Mouse (Mus musculus) cortical plate, adult 2 months (tissue): ENCODE measurements around the gene Ece1. TPM values are rescaled to one million over a fixed set of nuclear protein-coding genes. Genes with fewer than 3 reads are reported as not detected.
A peak's percentile ranks its signal among the peaks of the same experiment; 100 is the strongest.

Source experiments
- H3K27ac ChIP-seq: fragments of 200-500 bp; 2 replicates; pipeline ENCODE4 v1.5.1; 2012; ENCODE audit warnings: low read length, control low read depth, inconsistent platforms; ENCODE audit not compliant: insufficient read depth
- H3K4me1 ChIP-seq: fragments of 200-500 bp; 2 replicates; pipeline ENCODE4 v1.6.1; 2011; ENCODE audit warnings: low read length; ENCODE audit not compliant: control insufficient read depth, insufficient read depth
- H3K4me3 ChIP-seq: fragments of 200-500 bp; 2 replicates; pipeline ENCODE4 v1.5.1; 2011; ENCODE audit warnings: mild to moderate bottlenecking, low read length, control low read depth; ENCODE audit not compliant: insufficient read depth
- CTCF ChIP-seq: fragments of 200-500 bp; IDR thresholded peaks from 2 replicates; pipeline ENCODE4 v1.5.1; 2011; ENCODE audit warnings: mild to moderate bottlenecking, control low read depth, low read length; ENCODE audit not compliant: insufficient read depth; ENCODE audit errors: extremely low read depth
- POLR2A ChIP-seq: fragments of 200-500 bp; IDR thresholded peaks from 2 replicates; pipeline ENCODE4 v1.6.1; 2011; ENCODE audit warnings: mild to moderate bottlenecking, low read length, control low read depth; ENCODE audit not compliant: insufficient read depth; ENCODE audit errors: extremely low read depth
- polyA plus RNA-seq: library from polyadenylated mRNA; depleted of rRNA; stranded (reverse); fragments of >200 nt; gene quantifications from 2 replicates; pipeline ENCODE4 v1.2.3, GENCODE M21; 2012

Ece1 gene
- polyA plus RNA-seq, 1 experiment: 29.8 TPM

DNA sequence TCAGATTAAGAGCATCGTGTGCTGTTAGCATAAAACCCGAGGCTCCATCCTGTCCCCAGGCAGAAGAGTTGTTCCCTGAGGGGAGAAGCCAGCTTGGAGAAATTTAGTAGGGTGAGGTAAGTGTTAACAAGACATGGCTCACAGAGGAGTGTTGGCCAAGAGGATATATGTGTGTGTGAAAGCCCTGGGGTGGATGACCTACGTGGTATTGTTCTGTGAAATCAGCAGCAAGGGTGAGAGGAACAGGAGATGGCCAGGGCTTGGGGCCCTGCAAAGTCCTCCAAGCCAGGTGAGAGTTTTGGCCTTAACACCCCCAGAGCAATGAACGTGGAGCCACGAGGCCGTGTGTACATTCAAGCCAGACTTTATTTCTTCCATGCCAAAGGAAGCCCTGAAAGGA, 14.8 kb downstream of the Ece1 start:
- Histone ChIP-seq H3K4me1 (peaks cover 16% of the 10 kb centered on the region), H3K4me3 (no peak overlapping the region), H3K27ac (no peak overlapping the region)
- no peak for TF ChIP-seq CTCF
- no peak for TF ChIP-seq POLR2A

DNA sequence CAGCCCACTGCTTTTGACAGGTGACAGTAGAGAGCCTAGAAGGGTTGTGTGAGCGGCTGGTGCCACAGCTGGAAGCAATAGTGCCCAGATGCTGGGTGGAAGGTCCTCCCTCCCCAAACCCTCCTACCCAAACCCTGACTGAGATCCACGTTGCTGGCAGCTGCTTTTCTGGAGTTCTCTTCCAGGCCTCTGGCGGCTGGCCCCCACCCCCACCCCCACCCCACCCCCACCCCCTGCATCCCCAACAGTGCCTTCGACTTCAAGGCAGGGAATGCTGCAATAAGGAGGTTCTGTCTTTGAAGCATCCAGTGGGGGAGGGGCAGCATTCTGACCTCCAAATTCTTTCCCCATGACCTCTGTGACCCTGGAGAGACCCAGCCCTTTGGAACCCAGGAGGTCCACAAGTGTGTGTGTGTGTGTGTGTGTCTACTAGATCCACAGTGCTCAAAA, 15.4 kb downstream of the Ece1 start:
- Histone ChIP-seq H3K4me3 (no peak overlapping the region), H3K27ac (no peak overlapping the region), H3K4me1 (peaks cover 16% of the 10 kb centered on the region)
- TF ChIP-seq POLR2A (no peak), CTCF (no peak)

DNA sequence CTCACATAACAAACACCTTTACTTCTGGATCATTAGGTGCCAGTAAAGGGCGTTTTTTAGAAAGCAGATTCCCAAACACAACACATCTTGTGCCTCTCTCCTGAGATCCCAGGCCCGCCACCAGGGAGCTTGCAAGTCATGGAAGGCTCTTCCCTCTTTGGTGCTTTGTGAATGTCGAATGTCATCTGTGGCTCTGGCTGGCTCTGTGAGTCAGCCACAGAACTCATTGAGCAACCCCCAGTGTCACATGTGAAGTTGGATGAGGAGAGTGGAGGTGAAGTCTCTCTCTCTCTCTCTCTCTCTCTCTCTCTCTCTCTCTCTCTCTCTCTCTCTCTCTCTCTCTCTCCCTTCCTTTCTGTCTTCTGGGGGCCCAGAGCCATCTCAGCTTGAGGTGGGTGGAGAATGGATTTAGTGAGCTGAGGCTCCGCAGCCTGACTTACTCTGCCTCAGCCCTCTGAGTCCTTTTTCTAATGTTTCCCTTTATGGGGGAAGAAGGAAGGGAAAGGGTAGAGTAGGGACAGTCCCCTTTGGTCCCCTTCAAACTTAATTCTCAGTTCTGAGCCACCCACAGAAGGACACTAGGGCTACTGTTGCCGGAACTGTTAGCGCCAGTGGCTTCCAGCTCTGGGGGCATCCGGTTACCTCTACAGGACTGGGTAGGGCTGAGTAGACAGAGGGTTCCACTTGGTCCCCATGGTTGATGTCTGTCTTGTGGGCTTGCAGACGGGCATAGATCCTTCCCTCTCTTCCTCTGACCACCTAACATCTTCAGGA, 17.5 kb downstream of the Ece1 start:
- Histone ChIP-seq H3K27ac (no peak overlapping the region), H3K4me3 (no peak overlapping the region), H3K4me1 (peaks cover 10% of the 10 kb centered on the region)
- TF ChIP-seq POLR2A (no peak), CTCF (no peak)

DNA sequence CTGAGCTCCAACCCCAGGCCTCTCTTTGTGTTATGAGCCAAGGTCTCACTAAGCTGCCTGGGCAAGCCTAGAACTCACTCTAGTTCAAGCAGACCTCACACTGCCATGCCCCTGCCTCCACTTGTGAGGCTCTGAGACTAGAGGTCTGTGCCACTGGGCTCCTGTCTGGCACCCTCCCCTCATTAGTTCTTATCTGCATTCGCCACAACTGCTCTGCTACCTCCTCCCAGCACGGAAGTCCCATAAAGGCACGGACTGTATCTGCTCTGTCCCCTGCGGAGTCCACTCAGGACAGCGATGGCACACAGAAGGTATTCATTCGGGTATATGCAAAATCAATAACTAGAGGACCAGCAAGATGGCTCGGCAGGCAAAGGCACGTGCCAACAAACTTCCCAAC, 19.4 kb downstream of the Ece1 start:
- Histone ChIP-seq H3K4me3 (no peak overlapping the region), H3K27ac (no peak overlapping the region), H3K4me1 (peaks cover 5% of the 10 kb centered on the region)
- TF ChIP-seq POLR2A (no peak), CTCF (no peak)

DNA sequence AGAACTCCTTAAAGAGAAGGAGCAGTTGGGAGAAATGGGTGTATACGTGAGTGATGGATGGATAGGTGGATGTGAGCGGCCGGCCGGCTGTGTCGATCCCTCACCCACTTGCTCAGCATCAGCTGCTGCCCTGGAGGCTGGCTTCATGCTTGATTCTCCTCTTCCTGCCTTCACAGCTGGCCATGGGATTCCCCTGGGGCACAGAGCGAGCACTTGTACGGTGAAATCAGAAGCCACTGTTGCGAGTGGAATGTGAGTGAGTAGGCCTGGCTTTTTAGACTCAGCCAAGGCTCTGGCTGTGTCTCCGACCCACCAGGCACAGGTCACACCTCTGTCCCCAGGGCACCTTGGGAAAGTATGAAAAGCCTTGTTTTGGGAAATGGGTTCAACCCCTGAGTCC, 20.6 kb downstream of the Ece1 start:
- TF ChIP-seq POLR2A: no peak
- Histone ChIP-seq H3K4me3 (no peak overlapping the region), H3K4me1 (no peaks in the 10 kb centered on the region), H3K27ac (no peak overlapping the region)

DNA sequence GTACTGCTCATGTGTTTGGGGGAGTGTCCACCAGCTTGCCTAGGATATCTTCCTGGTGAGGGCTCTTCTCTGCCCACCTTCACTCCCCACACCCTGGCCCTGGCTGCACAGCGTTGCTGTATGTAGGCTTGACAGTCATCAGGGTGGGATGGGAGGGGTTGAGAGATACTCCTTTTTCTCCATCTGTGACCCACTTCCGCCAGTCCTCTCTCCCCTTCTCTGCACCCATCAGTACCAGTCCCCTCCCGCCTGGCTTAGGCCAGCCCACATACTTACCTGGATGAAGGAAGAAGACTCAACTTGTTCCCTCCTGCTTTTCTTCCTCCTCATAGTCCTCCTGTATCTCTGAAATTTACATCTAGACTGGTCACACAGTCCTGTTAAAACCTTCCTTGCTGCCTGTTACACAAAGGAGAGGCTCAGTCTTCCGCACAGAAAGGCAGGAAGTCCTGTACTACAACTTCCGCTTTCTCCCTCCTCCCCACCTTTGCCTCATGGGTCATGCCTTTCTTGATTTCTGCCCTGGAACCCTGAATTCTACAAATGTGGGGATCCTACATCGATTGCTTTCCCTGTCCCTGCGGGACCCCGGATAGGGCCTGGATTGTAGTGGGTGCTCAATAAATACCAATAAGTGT, 21.6 kb downstream of the Ece1 start:
- TF ChIP-seq CTCF (no peak), POLR2A (no peak)
- Histone ChIP-seq H3K4me3 (no peak overlapping the region), H3K27ac (no peak overlapping the region), H3K4me1 (no peaks in the 10 kb centered on the region)

DNA sequence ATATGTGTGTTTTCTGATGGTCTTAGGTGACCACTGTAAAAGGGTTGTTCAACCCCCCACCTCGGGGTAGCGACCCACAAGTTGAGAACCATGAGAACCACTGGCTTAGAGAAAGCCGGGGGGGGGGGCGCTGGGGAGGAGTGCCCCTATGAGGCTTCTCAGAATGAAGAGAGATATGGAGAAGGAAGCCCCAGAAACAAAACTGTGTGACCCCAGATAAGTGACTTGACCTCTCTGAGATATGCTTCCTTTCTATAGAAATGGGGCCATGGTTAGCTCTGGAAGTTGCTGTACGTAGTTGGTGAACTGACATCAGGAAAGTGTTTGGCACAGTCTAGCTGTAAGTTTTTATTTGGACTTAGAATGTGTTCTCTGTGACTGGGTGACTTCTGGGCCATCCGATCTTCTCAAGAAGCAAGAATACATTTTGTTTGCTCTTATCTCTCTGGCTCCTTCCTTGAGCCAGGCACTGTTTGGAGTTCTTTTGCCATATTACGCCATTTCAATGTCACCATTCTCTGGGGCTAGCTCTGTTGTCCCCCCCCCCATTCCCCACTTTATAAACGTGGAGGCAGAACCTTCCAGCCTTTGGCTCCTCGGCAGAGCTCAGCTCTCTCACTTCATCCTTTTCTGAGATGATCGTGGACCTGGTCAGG, 25.4 kb downstream of the Ece1 start:
- TF ChIP-seq CTCF (no peak), POLR2A (no peak)
- peaks cover 10% of the 10 kb centered on the region for H3K4me1 ChIP-seq
- H3K27ac ChIP-seq: no peak overlapping the region
- H3K4me3 ChIP-seq: no peak overlapping the region

DNA sequence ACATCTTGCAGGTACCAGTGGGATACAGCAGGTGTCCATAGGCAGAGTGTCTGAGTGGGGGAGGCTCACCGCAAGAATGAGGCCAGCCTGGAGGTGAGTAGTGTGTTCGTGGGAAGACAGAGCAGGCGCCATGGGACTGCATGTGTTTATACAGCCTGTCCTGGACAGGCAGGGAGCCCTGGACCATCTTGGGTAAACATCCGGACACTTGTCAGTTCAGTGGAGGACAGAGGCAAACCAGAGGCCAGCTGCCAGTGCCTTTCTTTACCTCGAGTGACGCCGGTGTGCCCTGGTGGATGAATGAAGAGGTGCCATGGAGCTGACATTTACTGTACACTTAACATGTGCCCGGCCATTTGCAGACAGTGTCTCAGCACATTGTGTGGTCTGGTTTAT, 26.0 kb downstream of the Ece1 start:
- TF ChIP-seq CTCF (no peak), POLR2A (no peak)
- Histone ChIP-seq H3K27ac (no peak overlapping the region), H3K4me1 (peaks cover 11% of the 10 kb centered on the region), H3K4me3 (no peak overlapping the region)

DNA sequence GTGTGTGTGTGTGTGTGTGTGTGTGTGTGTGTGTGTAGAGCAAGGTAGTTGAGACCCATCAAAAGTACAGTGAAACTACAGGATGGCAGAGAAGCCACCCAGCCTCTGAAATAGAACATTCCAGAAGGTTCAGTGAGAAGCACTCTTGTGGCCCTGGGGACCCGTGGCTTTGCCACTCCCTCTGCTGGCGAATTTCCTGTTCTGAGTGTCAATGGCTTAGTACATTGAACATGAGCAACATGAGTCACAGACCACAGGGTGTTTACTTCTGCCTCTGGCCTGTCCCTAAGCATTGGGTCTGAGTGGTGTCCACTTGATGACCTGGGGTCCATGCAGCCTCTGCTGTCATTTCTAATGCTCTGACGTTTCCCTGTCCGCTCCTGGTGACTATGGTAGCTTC, 28.6 kb downstream of the Ece1 start:
- peaks cover 12% of the 10 kb centered on the region for H3K4me1 ChIP-seq
- TF ChIP-seq POLR2A: no peak
- peak; percentile 16; the same call in 1 of the 2 replicates for TF ChIP-seq CTCF
- H3K4me3 ChIP-seq: no peak overlapping the region
- no peak overlapping the region for H3K27ac ChIP-seq
